Mouse (Mus musculus): Measurements from ENCODE around the gene Otulinl.
A peak's percentile ranks its signal among the peaks of the same experiment; 100 is the strongest.

The Otulinl gene

DNA sequence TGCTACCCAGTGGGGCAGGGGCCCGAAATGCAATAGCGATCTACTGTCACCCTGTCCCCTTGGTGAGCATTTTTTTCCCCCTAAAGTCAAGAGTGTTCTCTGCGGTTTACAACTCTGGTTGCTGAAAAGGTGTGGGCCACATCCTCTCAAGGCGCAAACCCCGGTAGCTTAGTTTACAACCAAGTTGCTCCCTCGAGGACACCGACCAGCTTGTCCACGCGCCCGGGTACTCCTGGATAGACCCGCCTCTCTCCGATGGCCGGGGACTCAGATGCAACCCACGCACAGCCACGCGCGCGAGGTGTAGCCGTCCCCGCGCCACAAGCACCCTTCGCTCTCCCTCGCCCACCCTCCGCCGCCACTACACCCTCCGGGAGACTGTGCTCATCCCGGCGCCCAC lies 382 bp downstream of the Otulinl start:
- peak in 1 of 2 experiments; percentile 61 for DNase-seq (ENCODE audit: low read depth in 2 of 2, low spot score in 2 of 2)

DNA sequence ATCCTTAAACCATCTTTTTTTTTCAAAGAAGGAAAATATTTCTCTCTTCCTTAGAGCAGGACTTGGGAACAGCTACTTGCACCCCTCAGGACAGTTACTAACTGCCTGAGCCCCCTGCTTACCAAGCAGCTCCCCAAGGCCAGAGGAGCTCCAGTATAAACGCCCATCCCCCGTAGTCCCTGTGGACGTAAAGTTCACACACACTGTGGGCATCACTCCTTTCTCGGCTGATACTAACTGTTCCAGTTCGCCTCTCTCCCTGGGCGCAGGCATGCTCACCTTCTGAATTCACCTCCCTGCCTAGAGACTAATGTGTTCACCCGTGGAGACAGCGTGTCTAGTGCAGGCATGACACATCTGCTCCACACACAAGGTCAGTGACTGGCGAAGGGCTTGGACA lies 2.9 kb downstream of the Otulinl start:
- no peak for DNase-seq (ENCODE audit: low read depth in 2 of 2, low spot score in 2 of 2)

DNA sequence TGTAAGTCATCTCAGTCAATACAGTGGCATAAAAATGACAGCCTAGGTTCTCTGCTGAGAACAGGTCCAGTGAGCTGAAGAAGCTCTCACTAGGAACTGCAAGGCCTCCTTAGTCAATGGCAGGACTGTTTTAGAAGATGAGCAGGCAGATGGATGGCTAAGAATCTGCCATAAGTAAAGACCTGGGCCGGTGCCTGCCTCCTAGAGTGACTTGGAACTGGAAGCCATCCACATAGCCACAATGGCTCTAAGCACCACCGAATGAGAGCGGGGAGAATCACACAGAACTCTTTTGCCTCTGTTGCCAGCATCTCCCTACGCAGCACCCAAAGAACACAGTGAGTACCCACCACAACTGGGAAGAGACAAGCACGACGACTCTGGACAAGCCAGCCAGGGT lies 3.6 kb downstream of the Otulinl start:
- no peak for DNase-seq (ENCODE audit: low read depth in 2 of 2, low spot score in 2 of 2)

DNA sequence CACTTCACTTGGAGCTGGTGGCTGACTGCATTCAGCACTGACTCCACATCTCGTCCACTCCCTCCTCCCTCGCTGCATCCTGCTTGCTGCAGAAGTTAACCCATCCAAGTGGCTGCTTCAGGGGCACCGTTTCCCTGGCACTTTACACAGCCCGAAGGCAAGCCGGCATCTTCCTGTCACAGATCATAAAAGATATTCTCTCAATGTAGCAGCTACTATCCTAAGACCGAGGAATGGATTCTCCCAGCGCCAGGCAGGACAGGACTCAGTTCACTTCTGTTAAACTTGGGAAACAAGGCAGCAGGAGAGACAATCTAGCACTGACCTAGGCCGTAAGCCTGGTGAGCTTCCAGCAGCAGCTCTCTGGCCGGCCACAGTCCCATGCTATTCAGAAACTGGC lies 5.2 kb downstream of the Otulinl start:
- DNase-seq (ENCODE audit: low read depth in 2 of 2, low spot score in 2 of 2) = no peak

DNA sequence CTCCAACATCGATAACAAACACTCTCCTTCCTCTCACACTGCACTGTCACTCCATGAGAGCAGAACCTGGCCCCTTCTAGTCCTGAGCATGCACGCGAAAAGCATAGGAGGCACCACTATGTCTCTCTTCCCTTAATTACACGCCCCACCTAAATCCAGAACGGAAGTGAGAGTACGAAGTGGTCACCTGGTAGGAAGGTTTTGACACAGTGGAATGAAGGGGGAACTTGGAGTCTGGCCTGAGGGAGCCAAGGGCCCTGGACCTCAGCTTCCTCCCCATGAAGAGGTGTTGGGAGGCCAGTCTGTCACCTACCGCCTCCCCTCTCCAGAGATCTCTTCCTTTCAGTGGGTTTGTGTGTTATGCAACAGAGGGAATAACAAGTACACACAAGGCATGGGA lies 6.3 kb downstream of the Otulinl start:
- DNase-seq (ENCODE audit: low read depth in 2 of 2, low spot score in 2 of 2) = no peak

DNA sequence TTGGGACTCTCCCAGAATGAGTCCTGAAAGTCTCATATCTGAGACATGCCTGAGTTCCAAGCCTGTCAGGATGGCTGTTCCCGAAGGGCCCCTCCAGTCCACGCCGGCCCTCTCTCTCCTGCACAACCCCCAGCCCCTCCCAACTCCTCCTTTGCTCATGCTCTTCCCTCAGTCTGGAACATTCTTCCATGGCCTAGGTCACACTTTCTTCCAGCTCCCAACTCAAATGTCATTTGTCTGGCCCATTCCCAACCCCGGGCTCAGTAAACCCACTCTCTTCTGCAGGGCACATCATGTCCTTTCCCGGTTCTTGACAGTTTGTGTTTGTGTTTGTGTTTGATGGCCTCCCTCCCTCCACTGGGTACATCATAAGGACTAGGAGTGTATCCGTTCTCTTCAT lies 7.3 kb downstream of the Otulinl start:
- no peak for DNase-seq (ENCODE audit: low read depth in 2 of 2, low spot score in 2 of 2)

DNA sequence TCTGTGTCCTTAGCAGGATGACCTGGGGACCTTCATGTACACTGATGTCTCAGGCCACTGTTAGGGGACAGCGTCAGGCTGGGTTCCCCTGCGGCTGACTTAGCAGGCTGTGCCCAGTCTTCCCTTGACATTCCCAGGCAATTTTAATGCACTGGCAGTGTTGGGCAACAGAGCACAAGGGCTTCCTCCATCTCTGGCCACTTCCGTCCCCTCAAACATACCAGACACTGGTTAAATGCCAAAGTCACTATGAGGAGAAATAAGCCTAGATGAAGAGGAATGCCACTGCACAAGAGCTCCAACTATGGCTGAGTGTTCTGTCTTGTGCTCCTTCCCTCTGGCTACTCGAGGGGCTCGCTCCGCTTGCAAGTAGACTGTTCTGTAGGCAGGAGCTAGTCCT lies 8.2 kb downstream of the Otulinl start:
- no peak for DNase-seq (ENCODE audit: low read depth in 2 of 2, low spot score in 2 of 2)

DNA sequence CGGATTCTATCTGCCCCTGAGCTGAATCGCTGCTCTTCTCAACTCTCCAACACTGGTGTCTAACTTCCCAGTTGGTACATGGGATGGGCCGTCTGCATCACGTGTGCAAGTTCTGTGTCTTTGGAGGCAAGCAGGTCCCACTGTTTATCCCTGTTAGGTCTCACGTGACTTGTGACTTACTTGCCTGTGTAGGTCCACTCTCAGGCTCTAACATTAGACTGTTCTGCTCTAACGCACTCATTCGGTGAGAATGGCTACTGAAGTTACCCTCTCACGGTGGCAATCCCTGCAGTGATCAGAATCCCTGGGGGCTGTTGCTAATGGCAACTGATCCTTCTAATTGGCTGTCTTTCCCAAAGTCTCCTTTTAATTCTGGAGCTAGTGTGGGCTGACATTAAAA lies 9.1 kb downstream of the Otulinl start:
- no peak for DNase-seq (ENCODE audit: low read depth in 2 of 2, low spot score in 2 of 2)

DNA sequence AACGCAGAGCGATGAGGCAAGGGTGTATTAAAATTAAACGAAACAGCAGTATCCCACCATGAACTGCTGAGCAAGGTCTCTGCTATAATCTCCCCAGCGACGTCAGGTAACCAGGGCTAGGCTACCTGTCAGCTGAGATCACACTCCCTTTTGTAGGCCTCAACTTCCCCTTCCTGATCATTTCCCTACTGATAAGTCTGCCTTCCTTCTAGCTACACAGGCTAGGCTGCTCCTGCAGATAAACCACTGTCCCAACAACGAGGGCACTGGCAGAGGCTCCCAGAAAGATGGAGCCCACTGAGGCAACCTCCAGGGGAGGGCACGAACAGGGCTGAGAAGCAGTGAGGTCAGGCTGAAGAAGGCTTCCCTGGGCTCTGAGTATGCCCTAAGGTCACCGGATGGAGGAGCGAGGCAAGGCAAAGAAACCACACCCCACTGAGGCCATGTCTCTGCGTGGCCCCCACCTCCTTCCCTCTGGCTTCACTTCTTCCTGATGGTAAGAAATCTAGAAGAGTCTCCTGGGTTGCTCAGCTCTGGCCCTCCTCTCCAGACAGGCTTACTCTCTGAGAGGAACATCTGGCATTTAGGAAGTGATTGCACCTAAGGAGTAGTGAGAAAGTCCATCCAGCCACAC lies 9.7 kb downstream of the Otulinl start:
- DNase-seq (ENCODE audit: low read depth in 2 of 2, low spot score in 2 of 2) = no peak

DNA sequence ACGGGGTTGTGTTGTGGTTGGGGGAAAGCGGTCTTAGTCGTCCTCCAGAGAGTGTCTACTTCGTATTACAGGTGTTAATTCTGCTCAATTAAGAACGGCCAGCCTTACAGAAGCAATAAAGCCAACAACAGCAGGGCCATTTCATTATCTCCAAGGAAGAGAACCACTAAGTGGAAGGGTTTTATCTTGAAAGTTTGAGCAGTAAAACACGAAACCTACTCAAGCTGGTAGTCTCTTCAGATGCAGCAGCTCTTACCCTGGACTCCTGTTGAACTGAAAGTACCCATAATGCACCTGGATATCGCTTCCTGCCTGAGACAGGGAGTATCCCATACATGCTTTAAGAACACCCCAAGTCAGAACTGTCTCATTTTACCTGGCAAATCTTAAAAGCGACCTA lies 10.7 kb downstream of the Otulinl start:
- DNase-seq (ENCODE audit: low read depth in 2 of 2, low spot score in 2 of 2) = peak; percentile 30 to 60

DNA sequence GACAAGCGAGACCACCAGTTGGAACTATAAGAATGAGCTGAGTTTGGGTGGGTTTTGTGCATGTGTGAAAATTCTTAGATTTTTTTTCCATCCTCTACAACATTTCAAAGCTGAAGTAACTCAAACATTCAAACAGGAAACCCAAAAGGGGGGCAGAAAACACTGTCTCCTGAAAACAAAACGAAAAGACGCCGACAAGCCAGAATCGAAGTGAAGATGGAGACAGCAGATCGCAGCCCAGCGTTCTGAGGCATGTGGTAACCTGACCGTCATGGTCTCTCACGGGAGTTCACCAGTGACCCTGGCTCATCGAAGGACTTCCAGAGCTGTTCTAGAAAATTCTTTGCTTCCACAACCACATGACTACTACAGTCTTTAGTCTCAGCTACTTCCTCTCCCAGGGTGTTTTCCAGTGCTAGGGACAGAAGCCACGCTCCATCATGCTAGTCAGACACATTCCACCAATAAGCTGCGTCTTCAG lies 11.4 kb downstream of the Otulinl start:
- peak; percentile 42 to 50 for DNase-seq (ENCODE audit: low read depth in 2 of 2, low spot score in 2 of 2)

DNA sequence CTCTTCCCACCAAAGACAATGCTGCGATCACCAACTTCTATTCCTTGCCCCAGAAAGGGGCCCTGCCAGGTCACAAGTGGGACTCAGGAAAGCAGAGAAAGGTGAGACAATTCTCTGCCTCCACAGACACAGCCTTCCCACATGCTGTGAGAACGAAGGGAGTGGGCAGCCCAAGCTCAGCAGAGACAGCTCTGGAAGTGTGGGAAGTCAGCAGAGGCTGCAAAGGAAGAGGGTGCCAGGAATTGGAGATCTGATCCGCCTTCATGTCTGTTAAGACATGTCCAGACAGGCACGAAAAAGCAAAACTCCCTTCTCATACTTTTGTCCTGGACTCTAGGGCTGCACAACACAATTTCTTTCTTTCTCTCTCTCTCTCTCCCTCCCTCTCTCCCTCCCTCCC lies 12.1 kb downstream of the Otulinl start:
- no peak for DNase-seq (ENCODE audit: low read depth in 2 of 2, low spot score in 2 of 2)

DNA sequence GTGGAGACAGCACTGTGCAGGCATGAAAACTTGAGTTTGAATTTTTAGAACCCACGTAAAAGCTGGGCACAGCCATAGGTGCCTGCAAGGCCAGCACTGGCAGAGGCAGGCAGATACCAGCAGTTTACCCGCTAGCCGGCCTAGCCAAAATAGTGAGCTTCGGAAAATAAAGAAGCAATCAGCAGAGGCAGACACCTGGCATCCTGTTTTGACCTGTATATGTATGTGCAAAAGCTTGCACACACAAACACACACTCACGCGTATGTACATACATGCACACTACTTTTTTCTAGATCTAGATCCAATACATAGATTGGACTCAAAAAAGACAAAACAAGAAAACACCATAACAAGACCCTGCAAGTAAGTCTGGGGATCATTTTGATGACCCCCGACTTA lies 12.8 kb downstream of the Otulinl start:
- no peak for DNase-seq (ENCODE audit: low read depth in 2 of 2, low spot score in 2 of 2)

DNA sequence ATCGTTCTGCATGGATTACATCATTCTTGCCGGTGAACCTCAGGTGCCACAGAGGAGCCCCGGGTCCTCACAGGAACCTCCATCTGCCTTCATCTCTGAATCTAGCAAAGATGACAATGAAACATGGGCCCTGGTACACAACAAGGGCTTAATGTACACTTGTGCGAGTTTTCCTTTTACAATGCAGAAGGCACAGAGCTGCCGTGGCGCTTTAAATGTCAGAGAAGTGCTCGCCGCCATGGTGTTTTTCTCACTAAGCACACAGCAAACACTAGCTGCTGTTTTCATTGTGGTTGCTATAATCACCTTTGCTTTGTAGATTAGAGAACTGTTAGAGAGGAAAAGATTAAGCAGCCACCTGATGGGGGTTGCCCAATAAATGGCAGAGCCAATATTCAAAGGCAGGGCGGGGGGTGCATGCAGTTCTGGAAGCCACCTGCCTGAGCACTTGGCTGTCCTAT lies 13.3 kb downstream of the Otulinl start:
- DNase-seq (ENCODE audit: low read depth in 2 of 2, low spot score in 2 of 2) = peak; percentile 42 to 43

DNA sequence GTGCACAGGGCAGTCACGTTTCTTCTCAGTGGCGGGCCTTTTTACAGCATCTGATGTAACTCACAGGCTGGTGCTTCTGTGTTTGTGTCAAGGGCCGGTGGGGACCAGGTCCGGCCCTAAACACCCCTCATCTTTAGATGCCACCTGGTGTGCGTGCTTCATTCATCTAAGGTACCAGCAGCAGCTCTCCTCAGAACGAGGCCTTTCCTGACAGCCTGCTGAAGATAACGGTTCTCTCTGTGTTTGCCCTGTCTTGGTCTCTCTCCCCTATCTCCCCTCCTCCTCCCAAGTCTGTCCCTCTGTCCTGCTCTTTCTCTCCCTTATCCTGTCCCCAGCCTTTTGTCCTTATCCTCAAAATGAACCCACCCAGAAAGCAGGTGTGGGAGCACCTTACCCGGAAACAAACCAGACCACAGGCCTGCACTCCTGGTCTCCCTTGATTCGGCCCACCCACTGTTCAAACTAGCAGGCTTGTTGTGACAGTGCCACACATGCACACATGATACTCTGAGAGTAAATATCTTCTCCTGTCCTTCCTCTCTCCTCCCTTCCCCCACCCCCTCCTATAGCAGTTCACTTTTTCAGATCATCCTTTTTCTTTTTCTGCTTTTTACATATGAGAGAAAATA lies 14.4 kb downstream of the Otulinl start:
- no peak for DNase-seq (ENCODE audit: low read depth in 2 of 2, low spot score in 2 of 2)

DNA sequence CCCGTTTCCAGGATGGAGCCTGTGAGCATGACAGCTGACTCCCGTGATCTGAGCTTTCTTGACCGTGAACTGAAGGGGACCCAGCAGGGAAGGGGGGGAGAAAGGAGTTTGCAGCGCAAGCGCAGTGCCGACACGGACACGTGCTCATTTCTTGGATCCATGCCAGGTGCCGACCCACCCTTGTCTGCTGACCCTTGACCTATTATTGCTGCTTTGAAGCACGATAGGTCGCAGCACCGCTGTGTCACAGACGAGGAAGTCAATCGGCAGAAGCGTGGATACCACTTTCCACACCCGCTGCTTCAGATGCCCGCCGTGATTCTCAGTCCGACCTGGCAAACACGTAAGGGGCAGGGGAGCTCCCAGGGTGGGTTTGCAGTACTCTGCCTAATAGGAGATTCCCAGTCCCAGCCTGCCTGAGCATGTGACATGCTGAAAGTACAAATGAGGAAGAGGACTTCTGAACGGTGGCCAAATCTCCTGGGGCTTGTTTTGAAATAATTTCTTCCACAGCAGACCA lies 15.9 kb downstream of the Otulinl start:
- no peak for DNase-seq (ENCODE audit: low read depth in 2 of 2, low spot score in 2 of 2)

DNA sequence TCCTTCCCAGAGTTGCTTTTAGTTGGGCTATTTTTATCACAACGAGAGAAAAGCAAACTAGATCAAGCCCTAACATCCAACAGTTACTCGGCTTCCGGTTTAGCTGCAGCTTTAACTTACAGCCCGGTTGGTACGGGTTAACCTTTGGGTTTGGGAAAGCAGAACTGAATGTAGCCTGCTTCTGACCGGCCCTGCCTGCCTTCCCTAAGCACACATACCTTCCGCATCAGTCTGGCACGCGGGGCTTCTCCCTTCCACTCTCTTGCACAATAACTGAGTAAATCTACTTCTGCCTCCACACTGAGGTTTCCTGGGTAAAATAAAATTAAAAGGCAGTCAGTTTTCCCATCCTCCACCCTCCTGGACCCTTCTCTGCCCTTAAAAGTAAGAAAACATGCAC lies 17.3 kb downstream of the Otulinl start:
- no peak for DNase-seq (ENCODE audit: low read depth in 2 of 2, low spot score in 2 of 2)

DNA sequence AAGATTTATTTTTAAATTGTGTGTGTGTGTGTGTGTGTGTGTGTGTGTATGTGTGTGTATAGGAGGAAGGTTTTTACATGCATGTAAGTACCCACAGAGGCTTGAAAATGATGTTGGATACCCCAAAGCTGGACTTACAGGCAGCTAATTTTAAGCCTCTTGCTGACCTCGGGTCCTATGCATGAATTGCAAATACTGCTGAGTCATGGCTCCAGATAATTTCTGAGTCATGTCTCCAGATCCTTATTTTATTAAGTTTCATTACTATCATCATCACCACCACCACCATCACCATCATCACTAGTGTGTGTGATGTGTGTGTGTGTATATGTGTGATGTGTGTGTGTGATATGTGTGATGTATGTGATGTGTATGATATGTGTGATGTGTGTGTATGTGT lies 18.7 kb downstream of the Otulinl start:
- no peak for DNase-seq (ENCODE audit: low read depth in 2 of 2, low spot score in 2 of 2)

DNA sequence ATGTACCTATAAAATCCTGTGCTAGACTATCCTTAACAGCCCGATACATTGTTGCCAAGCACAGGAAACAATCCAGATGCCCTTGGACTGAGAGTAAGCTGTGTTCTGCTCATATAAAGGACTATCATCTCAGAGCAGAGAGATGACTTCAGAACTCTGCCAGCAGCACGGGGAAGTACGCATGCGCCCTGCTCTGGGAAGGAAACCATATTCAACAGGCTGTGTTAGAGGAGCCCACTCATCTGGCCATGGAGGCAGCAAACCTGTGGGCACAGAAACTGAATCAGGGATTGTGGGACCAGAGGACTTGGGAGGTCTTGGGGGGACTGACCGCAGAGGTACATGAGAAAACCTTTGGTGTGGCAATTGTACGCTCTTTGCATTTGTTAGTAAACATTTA lies 19.7 kb downstream of the Otulinl start:
- DNase-seq (ENCODE audit: low read depth in 2 of 2, low spot score in 2 of 2) = no peak

DNA sequence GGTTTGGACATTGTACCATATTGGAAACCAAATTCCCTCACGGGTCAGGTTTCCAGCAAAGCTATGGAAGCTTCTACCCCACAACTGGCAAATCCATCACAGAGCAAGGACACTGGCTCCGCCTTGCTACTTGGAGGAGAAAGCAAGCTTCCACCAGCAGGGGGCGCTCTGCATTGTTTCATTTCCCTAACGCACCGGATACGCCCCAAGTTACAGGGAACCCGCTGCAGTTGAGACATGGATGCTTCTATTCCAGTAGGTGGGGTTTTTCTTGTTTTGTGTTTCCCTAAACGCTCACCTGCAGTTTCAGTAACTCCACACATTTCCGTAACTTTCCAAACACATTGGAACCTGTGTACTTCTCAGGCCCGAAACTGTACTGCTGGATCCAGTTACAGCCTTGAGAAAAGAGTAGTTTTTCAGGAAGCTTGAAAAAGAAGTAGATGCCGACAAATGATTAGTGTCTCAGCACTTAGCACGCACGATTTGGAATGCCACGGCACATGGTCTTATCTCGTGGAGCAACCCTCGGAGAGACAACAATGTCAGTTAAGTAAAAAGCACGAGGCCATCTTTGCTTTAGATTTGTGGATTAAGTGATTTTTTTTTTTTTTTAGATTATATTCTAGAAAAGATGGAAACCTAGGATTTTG lies 21.7 kb downstream of the Otulinl start:
- DNase-seq (ENCODE audit: low read depth in 2 of 2, low spot score in 2 of 2) = peak; percentile 90 to 93

DNA sequence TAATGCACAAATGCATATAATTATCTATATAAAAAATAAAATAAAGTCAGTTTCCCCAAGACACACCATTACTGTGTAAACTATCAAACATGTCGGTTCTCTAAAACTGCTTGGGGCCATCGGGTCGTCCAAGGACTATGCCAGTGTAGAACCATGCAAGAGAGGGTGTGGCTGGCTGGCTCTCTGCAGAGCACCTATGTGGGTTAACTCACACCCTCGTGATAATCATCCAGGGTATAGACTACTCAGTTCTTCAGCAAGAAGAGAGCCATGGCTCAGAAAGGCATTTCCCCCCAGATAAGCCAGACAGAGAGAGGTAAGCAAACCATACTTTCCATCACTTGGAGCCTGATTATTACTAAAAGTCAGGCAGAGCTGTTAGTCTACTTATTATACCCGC lies 22.2 kb downstream of the Otulinl start:
- no peak for DNase-seq (ENCODE audit: low read depth in 2 of 2, low spot score in 2 of 2)

DNA sequence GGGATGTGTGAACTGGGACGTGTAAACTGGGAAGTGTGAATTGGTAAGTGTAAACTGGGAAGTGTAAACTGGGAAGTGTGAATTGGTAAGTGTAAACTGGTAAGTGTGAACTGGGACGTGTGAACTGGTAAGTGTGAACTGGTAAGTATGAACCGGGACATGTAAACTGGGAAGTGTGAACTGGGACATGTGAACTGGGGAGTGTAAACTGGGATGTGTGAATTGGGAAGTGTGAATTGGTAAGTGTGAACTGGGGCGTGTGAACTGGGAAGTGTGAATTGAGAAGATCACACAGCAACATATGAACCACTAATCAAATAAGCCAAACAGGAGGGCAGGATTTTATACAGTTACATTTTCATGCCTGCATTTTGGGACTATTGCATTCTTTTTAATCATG lies 23.0 kb downstream of the Otulinl start:
- no peak for DNase-seq (ENCODE audit: low read depth in 2 of 2, low spot score in 2 of 2)
